Mouse (Mus musculus) spleen, adult 2 months (tissue): Measurements from ENCODE around the gene Cyp2s1.

Experiments used
- CTCF ChIP-seq: fragments of 200-500 bp; IDR thresholded peaks from 2 replicates; pipeline ENCODE4 v1.5.1; 2011; ENCODE audit warnings: mild to moderate bottlenecking, inconsistent platforms; ENCODE audit not compliant: insufficient read depth, insufficient read length, insufficient replicate concordance; ENCODE audit errors: extremely low read depth
- POLR2A ChIP-seq: fragments of 200-500 bp; IDR thresholded peaks from 2 replicates; pipeline ENCODE4 v1.6.1; 2011; ENCODE audit warnings: low read depth, low read length, inconsistent platforms

GRCm38 (mm10) chr7:25780021-25780420 lies 36.7 kb downstream of the Cyp2s1 start:
- TF ChIP-seq CTCF (no peak), POLR2A (no peak)
